Mouse (Mus musculus): ENCODE measurements around the gene Cdc45. TPM values are rescaled to one million over a fixed set of nuclear protein-coding genes. Genes with fewer than 3 reads are reported as not detected.
A peak's percentile ranks its signal among the peaks of the same experiment; 100 is the strongest.

The Cdc45 gene
- polyA plus RNA-seq, 1 experiment from 2014 or later: 60.5 TPM

DNA sequence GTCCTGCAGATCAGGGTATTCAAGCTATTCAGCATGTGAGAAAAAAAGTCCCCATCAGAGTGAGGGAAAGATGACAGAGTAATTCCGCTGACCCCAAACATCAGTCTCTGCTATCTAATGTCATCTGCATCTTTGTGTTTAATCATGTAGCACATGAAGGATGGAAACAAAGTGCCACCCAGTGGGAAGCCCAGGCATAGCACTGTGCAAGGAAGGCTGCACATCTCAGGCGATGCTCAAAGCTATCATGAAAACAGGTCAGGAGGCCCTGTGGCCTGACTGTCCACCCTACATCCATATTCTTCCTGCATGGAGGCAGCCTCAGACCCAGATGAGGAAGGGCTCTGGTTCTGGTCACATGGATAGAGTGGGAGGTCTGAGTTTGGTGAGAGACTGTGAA, 12.9 kb downstream of the Cdc45 start:
- no peaks in the 10 kb centered on the region for H3K27me3 ChIP-seq (ENCODE audit: control insufficient read depth, insufficient read depth, low read length)
- no peaks in the 10 kb centered on the region for H3K9me3 ChIP-seq (ENCODE audit: control insufficient read depth, low read length)
- no peak overlapping the region for H3K9ac ChIP-seq (ENCODE audit: low read length)
- H3K36me3 ChIP-seq (ENCODE audit: control insufficient read depth, insufficient read depth, low read length): peaks cover 12% of the 10 kb centered on the region
- H3K4me3 ChIP-seq (ENCODE audit: low read depth, low read length): no peak overlapping the region
- ATAC-seq (ENCODE audit: insufficient read depth, low FRiP score, low TSS enrichment) (no peak), DNase-seq (ENCODE audit: low spot score) (peak; percentile 42)
- H3K27ac ChIP-seq (ENCODE audit: low read depth, low read length): no peak overlapping the region
- no peak overlapping the region for H3K4me2 ChIP-seq (ENCODE audit: low read depth)
- WGBS: 73% methylated on average over 2 of the region's 2 CpGs
- H3K4me1 ChIP-seq (ENCODE audit: control insufficient read depth, insufficient read depth, low read length): no peaks in the 10 kb centered on the region

DNA sequence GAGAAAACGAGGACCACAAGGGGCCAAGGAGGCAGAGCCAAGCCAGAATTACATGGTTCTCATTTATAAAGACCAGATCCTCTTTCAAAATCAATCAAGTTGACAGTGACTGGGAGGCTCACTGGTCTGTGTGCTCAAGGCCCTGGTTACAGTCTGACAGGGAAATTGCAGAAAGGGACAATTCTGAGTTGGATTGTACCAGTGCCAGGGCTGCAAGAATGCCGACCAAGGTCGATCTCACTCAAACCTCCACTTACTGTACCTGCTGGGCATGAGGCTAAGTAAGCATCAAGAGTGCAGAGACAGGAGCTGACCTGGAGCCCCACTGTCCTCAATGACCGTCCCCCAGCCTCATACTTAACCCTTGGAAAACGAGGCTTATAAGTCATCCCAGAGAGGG, 13.6 kb downstream of the Cdc45 start:
- Histone ChIP-seq H3K4me3 (ENCODE audit: low read depth, low read length) (no peak overlapping the region), H3K27me3 (ENCODE audit: control insufficient read depth, insufficient read depth, low read length) (no peaks in the 10 kb centered on the region), H3K27ac (ENCODE audit: low read depth, low read length) (no peak overlapping the region), H3K9ac (ENCODE audit: low read length) (no peak overlapping the region), H3K36me3 (ENCODE audit: control insufficient read depth, insufficient read depth, low read length) (peaks cover 12% of the 10 kb centered on the region), H3K4me2 (ENCODE audit: low read depth) (no peak overlapping the region), H3K9me3 (ENCODE audit: control insufficient read depth, low read length) (no peaks in the 10 kb centered on the region), H3K4me1 (ENCODE audit: control insufficient read depth, insufficient read depth, low read length) (no peaks in the 10 kb centered on the region)
- ATAC-seq (ENCODE audit: insufficient read depth, low FRiP score, low TSS enrichment): no peak
- no peak for DNase-seq (ENCODE audit: low spot score)
- WGBS: 93% methylated on average over 5 of the region's 5 CpGs

DNA sequence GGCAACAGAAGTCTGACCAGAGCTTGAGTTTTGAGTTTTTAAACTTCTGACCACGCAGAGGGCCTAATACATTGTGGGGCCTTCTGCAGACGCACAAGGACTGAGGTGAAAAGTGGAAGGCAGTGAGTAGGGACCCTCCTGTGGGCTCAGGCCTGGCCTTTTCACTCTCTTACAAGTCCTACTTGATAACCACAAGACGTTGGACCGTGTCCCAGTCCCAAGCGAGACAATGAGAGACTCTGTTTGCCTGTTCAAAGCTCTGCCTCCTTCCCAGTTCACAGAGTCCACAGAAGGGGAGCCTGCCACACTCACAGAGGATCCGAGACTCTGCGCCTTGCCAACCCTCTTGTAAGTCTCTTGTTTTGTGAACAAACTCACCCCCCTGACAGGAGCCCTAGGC, 15.1 kb downstream of the Cdc45 start:
- WGBS: 89% methylated on average over 7 of the region's 7 CpGs
- no peak overlapping the region for H3K9ac ChIP-seq (ENCODE audit: low read length)
- ATAC-seq (ENCODE audit: insufficient read depth, low FRiP score, low TSS enrichment): no peak

DNA sequence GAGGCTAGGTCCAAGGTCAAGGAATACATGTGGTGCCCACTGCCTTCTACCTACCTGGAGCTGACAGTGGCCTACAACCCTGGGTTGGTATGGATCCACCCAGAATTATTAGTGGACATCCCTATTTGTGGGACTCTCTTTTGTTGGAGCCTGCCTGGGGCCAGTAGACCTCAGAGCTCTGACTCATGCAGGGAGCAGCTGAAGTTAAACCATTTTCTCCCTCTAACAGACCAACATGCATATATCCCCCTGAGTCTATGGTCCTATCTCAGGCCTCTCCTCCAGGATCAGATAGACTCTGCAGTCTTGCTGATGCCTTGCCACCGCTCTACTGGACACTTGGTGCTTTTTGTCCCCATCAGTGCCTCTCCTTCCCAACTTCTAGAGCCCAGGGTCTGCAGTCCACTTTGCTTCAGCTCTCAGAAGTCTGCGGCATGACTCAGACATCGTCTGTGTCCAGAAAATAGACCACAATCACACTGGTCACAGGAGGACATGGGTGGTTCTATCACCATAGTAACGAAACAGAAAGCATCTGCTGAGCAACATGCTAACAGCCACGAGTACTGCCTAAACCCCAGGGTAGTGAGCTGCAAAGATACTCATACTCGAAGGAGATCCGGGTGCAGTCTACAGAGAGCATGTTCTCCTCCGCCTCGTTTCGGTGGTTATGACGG, 16.4 kb downstream of the Cdc45 start:
- Histone ChIP-seq H3K27ac (ENCODE audit: low read depth, low read length) (no peak overlapping the region), H3K4me2 (ENCODE audit: low read depth) (no peak overlapping the region), H3K4me3 (ENCODE audit: low read depth, low read length) (no peak overlapping the region), H3K27me3 (ENCODE audit: control insufficient read depth, insufficient read depth, low read length) (no peaks in the 10 kb centered on the region), H3K9me3 (ENCODE audit: control insufficient read depth, low read length) (no peaks in the 10 kb centered on the region), H3K4me1 (ENCODE audit: control insufficient read depth, insufficient read depth, low read length) (no peaks in the 10 kb centered on the region), H3K36me3 (ENCODE audit: control insufficient read depth, insufficient read depth, low read length) (peaks cover 14% of the 10 kb centered on the region), H3K9ac (ENCODE audit: low read length) (no peak overlapping the region)
- DNase-seq (ENCODE audit: low spot score): no peak
- no peak for ATAC-seq (ENCODE audit: insufficient read depth, low FRiP score, low TSS enrichment)
- 91% methylated on average over 11 of the region's 11 CpGs for WGBS

More for the DNA sequence above, 15.1 kb downstream of the Cdc45 start:
- H3K36me3 ChIP-seq (ENCODE audit: control insufficient read depth, insufficient read depth, low read length): peaks cover 12% of the 10 kb centered on the region
- no peak overlapping the region for H3K4me3 ChIP-seq (ENCODE audit: low read depth, low read length)
- no peak overlapping the region for H3K27ac ChIP-seq (ENCODE audit: low read depth, low read length)
- no peak overlapping the region for H3K4me2 ChIP-seq (ENCODE audit: low read depth)
- H3K9me3 ChIP-seq (ENCODE audit: control insufficient read depth, low read length): no peaks in the 10 kb centered on the region
- no peaks in the 10 kb centered on the region for H3K27me3 ChIP-seq (ENCODE audit: control insufficient read depth, insufficient read depth, low read length)
- no peak for DNase-seq (ENCODE audit: low spot score)
- H3K4me1 ChIP-seq (ENCODE audit: control insufficient read depth, insufficient read depth, low read length): no peaks in the 10 kb centered on the region

DNA sequence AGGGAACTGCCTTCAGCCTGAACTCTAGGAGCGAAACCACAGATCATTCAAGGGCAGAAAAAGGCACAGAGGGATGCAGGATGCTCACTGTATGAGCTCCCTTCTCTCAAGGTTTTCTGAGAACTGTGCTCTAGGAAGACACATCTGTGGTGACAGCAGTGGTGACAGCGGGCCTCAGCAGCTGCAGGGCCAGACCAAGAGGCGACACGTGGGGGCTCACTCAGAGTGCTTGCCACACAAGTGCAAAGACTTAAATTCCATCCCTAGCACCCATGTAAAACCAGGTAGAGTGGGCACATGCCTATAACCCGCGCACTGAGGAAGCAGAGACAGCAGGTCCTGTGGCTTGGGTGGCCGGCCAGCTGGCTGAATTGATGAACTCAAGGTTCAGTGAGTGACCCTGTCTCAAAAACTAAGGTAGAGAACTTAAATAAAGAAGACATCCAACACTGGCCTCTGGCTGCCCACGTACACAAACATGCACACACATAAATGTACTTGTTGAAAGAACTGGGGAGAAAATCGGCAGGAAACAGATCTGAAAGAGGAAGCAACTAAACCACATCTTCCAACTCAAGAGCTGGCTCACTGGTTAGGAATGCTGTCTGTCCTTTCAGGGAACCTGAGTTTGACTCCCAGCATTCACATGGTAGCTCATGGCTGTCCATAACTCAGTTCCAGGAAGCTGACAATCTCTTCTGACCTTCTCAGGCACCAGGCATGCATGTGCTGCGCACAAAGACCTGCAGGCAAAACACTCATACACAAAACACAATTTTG, 23.0 kb downstream of the Cdc45 start:
- 90% methylated on average over 10 of the region's 10 CpGs for WGBS
- ATAC-seq (ENCODE audit: insufficient read depth, low FRiP score, low TSS enrichment): no peak
- Histone ChIP-seq H3K4me2 (ENCODE audit: low read depth) (no peak overlapping the region), H3K36me3 (ENCODE audit: control insufficient read depth, insufficient read depth, low read length) (peaks cover 13% of the 10 kb centered on the region), H3K27ac (ENCODE audit: low read depth, low read length) (no peak overlapping the region), H3K27me3 (ENCODE audit: control insufficient read depth, insufficient read depth, low read length) (no peaks in the 10 kb centered on the region), H3K4me3 (ENCODE audit: low read depth, low read length) (no peak overlapping the region), H3K9ac (ENCODE audit: low read length) (no peak overlapping the region), H3K9me3 (ENCODE audit: control insufficient read depth, low read length) (no peaks in the 10 kb centered on the region), H3K4me1 (ENCODE audit: control insufficient read depth, insufficient read depth, low read length) (no peaks in the 10 kb centered on the region)
- no peak for DNase-seq (ENCODE audit: low spot score)

DNA sequence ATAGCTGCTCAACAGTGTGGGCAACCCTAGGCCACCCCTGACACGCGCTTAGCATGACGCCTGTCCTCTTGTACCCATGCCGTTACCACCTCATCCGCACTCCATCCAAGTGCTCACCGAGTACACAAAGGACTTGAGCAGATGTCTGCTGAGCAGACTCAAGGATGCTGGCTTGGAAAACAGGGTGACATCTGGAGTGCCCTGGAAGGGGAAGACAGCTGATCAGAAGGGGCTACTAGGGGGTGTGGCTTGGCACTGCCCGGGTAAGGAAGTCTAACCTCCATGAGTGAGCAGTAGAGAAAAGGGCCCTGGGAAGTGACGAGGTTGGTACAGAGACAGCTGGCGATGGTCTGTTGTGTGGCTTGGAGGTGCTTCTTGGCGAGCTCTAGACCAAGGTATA, 25.1 kb downstream of the Cdc45 start:
- DNase-seq (ENCODE audit: low spot score): no peak

DNA sequence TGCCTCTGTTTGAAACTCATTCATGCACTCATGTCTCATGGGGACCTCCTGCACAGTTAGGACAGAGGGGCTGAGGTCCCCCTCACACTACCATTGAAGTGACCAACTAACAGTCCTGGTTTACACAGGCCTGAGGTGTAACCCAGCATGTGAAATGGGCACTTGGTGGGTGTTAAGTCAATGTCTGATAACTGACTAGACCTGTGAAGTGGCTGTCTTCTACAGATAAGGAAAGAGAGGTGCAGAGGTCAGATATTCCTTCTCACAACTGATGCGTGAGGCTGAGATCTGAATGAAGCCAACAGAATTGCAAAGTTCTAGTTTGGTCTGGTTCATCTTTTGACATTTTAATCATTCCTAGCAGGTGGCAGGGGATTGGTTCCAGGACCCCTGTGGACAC, 26.3 kb downstream of the Cdc45 start:
- Histone ChIP-seq H3K9me3 (ENCODE audit: control insufficient read depth, low read length) (no peaks in the 10 kb centered on the region), H3K27me3 (ENCODE audit: control insufficient read depth, insufficient read depth, low read length) (no peaks in the 10 kb centered on the region), H3K36me3 (ENCODE audit: control insufficient read depth, insufficient read depth, low read length) (peaks cover 12% of the 10 kb centered on the region), H3K4me3 (ENCODE audit: low read depth, low read length) (no peak overlapping the region), H3K9ac (ENCODE audit: low read length) (no peak overlapping the region), H3K4me2 (ENCODE audit: low read depth) (no peak overlapping the region), H3K4me1 (ENCODE audit: control insufficient read depth, insufficient read depth, low read length) (no peaks in the 10 kb centered on the region), H3K27ac (ENCODE audit: low read depth, low read length) (no peak overlapping the region)
- no peak for ATAC-seq (ENCODE audit: insufficient read depth, low FRiP score, low TSS enrichment)
- 88% methylated on average over 1 of the region's 1 CpGs for WGBS
- DNase-seq (ENCODE audit: low spot score): no peak

More for the DNA sequence above, 25.1 kb downstream of the Cdc45 start:
- no peak overlapping the region for H3K4me3 ChIP-seq (ENCODE audit: low read depth, low read length)
- no peaks in the 10 kb centered on the region for H3K9me3 ChIP-seq (ENCODE audit: control insufficient read depth, low read length)
- peaks cover 13% of the 10 kb centered on the region for H3K36me3 ChIP-seq (ENCODE audit: control insufficient read depth, insufficient read depth, low read length)
- 97% methylated on average over 10 of the region's 10 CpGs for WGBS
- no peak overlapping the region for H3K9ac ChIP-seq (ENCODE audit: low read length)
- H3K4me1 ChIP-seq (ENCODE audit: control insufficient read depth, insufficient read depth, low read length): no peaks in the 10 kb centered on the region
- no peaks in the 10 kb centered on the region for H3K27me3 ChIP-seq (ENCODE audit: control insufficient read depth, insufficient read depth, low read length)
- no peak for ATAC-seq (ENCODE audit: insufficient read depth, low FRiP score, low TSS enrichment)
- no peak overlapping the region for H3K27ac ChIP-seq (ENCODE audit: low read depth, low read length)
- no peak overlapping the region for H3K4me2 ChIP-seq (ENCODE audit: low read depth)

DNA sequence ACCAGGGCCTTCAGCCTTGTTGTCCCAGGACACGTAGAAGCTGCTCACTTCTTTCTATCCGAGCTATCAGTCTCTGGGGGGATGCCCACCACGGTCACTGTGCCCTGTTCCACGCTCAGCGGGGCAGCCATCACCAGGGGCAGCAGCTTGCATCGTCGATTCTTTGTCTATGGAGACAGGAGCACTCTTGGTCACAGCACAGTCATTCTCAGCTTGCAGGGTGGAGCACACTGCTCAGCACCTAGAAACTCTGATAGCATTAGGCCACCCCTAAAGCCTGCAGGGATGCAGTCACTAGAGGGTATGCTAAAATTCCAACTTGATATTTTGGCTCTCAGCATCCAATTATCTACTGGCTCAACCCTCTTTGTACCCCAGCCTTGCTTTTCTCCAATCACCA, 26.8 kb downstream of the Cdc45 start:
- Histone ChIP-seq H3K27me3 (ENCODE audit: control insufficient read depth, insufficient read depth, low read length) (no peaks in the 10 kb centered on the region), H3K9me3 (ENCODE audit: control insufficient read depth, low read length) (no peaks in the 10 kb centered on the region), H3K27ac (ENCODE audit: low read depth, low read length) (no peak overlapping the region), H3K4me2 (ENCODE audit: low read depth) (no peak overlapping the region), H3K4me1 (ENCODE audit: control insufficient read depth, insufficient read depth, low read length) (no peaks in the 10 kb centered on the region), H3K36me3 (ENCODE audit: control insufficient read depth, insufficient read depth, low read length) (peaks cover 12% of the 10 kb centered on the region), H3K9ac (ENCODE audit: low read length) (no peak overlapping the region), H3K4me3 (ENCODE audit: low read depth, low read length) (no peak overlapping the region)
- 90% methylated on average over 7 of the region's 7 CpGs for WGBS
- no peak for DNase-seq (ENCODE audit: low spot score)
- no peak for ATAC-seq (ENCODE audit: insufficient read depth, low FRiP score, low TSS enrichment)

DNA sequence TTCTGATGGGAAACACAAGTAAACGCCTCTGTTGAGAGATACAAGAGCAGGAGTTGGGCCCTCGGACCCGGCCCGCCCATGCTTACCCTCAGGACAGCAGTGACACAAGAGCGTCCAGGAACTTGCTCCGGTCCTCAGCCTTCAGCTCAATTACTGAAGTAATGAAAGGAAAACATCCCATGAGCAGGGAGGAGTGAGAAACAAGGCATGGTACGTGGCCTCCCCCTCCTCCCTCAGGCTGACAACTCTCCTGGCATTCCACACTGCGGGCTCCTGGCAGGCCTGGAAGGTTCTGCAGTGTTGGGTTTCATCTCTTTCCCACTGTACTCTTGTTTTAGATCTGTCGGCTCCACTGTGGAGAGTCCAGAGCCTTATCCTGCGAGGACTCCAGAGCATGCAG, 30.0 kb downstream of the Cdc45 start:
- H3K4me1 ChIP-seq (ENCODE audit: control insufficient read depth, insufficient read depth, low read length): peaks cover 6% of the 10 kb centered on the region; the same call in 1 of the 2 replicates
- DNase-seq (ENCODE audit: low spot score) (no peak), ATAC-seq (ENCODE audit: insufficient read depth, low FRiP score, low TSS enrichment) (no peak)
- WGBS: 95% methylated on average over 10 of the region's 10 CpGs
- peaks cover 9% of the 10 kb centered on the region for H3K36me3 ChIP-seq (ENCODE audit: control insufficient read depth, insufficient read depth, low read length)
- H3K4me3 ChIP-seq (ENCODE audit: low read depth, low read length): no peak overlapping the region
- peaks cover 23% of the 10 kb centered on the region for H3K27me3 ChIP-seq (ENCODE audit: control insufficient read depth, insufficient read depth, low read length)
- H3K4me2 ChIP-seq (ENCODE audit: low read depth): no peak overlapping the region
- H3K27ac ChIP-seq (ENCODE audit: low read depth, low read length): no peak overlapping the region
- no peaks in the 10 kb centered on the region for H3K9me3 ChIP-seq (ENCODE audit: control insufficient read depth, low read length)
- H3K9ac ChIP-seq (ENCODE audit: low read length): no peak overlapping the region

All from neural tube, embryonic 11.5 days (tissue).